Mouse (Mus musculus) kidney, embryonic 15.5 days (tissue): ENCODE results near the gene Oas1e. TPM values are rescaled to one million over a fixed set of nuclear protein-coding genes. Genes with fewer than 3 reads are reported as not detected.
"Not testable (repeated sequence)": the region's sequence is repeated elsewhere in the genome, so short reads cannot be mapped to it uniquely, and the experiment has no call there.

Experiments used
- ATAC-seq: fragments of 200-750 bp; cut with Nextera tagmentation; replicated peaks from 2 replicates; pipeline ENCODE4 v1.8.0; 2017; ENCODE audit warnings: moderate TSS enrichment; ENCODE audit not compliant: low FRiP score
- H3K27ac ChIP-seq: fragments of 300-500 bp; sonication (generic); 2 replicates; pipeline ENCODE4 v1.5.1; 2015; ENCODE audit warnings: mild to moderate bottlenecking, inconsistent platforms
- H3K27me3 ChIP-seq: fragments of 300-500 bp; sonication (generic); 2 replicates; pipeline ENCODE4 v1.6.1; 2015; ENCODE audit warnings: inconsistent platforms
- H3K36me3 ChIP-seq: fragments of 300-500 bp; sonication (generic); 2 replicates; pipeline ENCODE4 v1.6.1; 2015; ENCODE audit warnings: inconsistent platforms
- H3K4me1 ChIP-seq: fragments of 300-500 bp; sonication (generic); 2 replicates; pipeline ENCODE4 v1.6.1; 2015; ENCODE audit warnings: inconsistent platforms
- H3K4me2 ChIP-seq: fragments of 300-500 bp; sonication (generic); 2 replicates; pipeline ENCODE4 v1.6.1; 2015; ENCODE audit warnings: moderate library complexity, mild to moderate bottlenecking, inconsistent platforms
- H3K4me3 ChIP-seq: fragments of 300-500 bp; sonication (generic); replicated peaks from 2 replicates; pipeline ENCODE4 v1.5.1; 2015; ENCODE audit warnings: mild to moderate bottlenecking, inconsistent platforms
- H3K9ac ChIP-seq: fragments of 300-500 bp; sonication (generic); 2 replicates; pipeline ENCODE4 v1.6.1; 2015; ENCODE audit warnings: mild to moderate bottlenecking, inconsistent platforms
- H3K9me3 ChIP-seq: fragments of 300-500 bp; sonication (generic); replicated peaks from 2 replicates; pipeline ENCODE4 v1.6.1; 2016; ENCODE audit warnings: inconsistent platforms
- WGBS: fragments of 180-500 bp; shearing (Covaris S2); methylation state at CpG from one replicate; pipeline ENCODE4 v1.1.7; 2015; ENCODE audit warnings: mixed read lengths; 5-methylcytosine and 5-hydroxymethylcytosine counted together
- polyA plus RNA-seq: library from polyadenylated mRNA; unstranded; fragments of >200 nt; fragmentation: Nextera tagmentation; extraction: Ambion mirVana; gene quantifications from 2 replicates; pipeline ENCODE4 v1.2.1, GENCODE M21; 2015

Gene Oas1e
- polyA plus RNA-seq, 1 experiment from 2014 or later: not detected

- 80% methylated on average over 2 of the region's 2 CpGs for WGBS
- Histone ChIP-seq H3K4me1 (no peaks in the 10 kb centered on the region), H3K4me2 (no peak overlapping the region), H3K36me3 (no peaks in the 10 kb centered on the region), H3K27ac (no peak overlapping the region), H3K9ac (no peak overlapping the region), H3K4me3 (no peak overlapping the region), H3K27me3 (no peaks in the 10 kb centered on the region), H3K9me3 (no peaks in the 10 kb centered on the region)
- no peak for ATAC-seq
These were observed 8.3 kb upstream of the Oas1e start for GRCm38 (mm10) chr5:120803596-120803995.

- H3K27ac ChIP-seq, H3K27me3 ChIP-seq, H3K36me3 ChIP-seq, H3K9me3 ChIP-seq, H3K4me1 ChIP-seq, ATAC-seq, H3K9ac ChIP-seq, H3K4me3 ChIP-seq, H3K4me2 ChIP-seq: not testable (repeated sequence)
- 84% methylated on average over 2 of the region's 2 CpGs for WGBS
These were observed 3.6 kb upstream of the Oas1e start for GRCm38 (mm10) chr5:120798943-120799342.

GRCm38 (mm10) chr5:120798147-120798546 is 2.8 kb upstream of the Oas1e start:
- 80% methylated on average over 5 of the region's 5 CpGs for WGBS
- H3K4me3 ChIP-seq, H3K4me1 ChIP-seq, H3K36me3 ChIP-seq, H3K4me2 ChIP-seq, ATAC-seq, H3K27me3 ChIP-seq, H3K9ac ChIP-seq, H3K27ac ChIP-seq, H3K9me3 ChIP-seq: not testable (repeated sequence)

GRCm38 (mm10) chr5:120793043-120793442 is 2.3 kb downstream of the Oas1e start:
- no peaks in the 10 kb centered on the region for H3K27me3 ChIP-seq
- no peak for ATAC-seq
- no peak overlapping the region for H3K9ac ChIP-seq
- no peaks in the 10 kb centered on the region for H3K4me1 ChIP-seq
- no peaks in the 10 kb centered on the region for H3K9me3 ChIP-seq
- H3K4me3 ChIP-seq: no peak overlapping the region
- no peak overlapping the region for H3K27ac ChIP-seq
- 23% methylated on average over 2 of the region's 2 CpGs for WGBS
- H3K36me3 ChIP-seq: no peaks in the 10 kb centered on the region
- no peak overlapping the region for H3K4me2 ChIP-seq

- Histone ChIP-seq H3K27me3 (no peaks in the 10 kb centered on the region), H3K4me2 (no peak overlapping the region), H3K9me3 (no peaks in the 10 kb centered on the region), H3K4me1 (no peaks in the 10 kb centered on the region), H3K4me3 (no peak overlapping the region), H3K36me3 (no peaks in the 10 kb centered on the region), H3K9ac (no peak overlapping the region), H3K27ac (no peak overlapping the region)
- no peak for ATAC-seq
- WGBS: 76% methylated on average over 3 of the region's 3 CpGs
These were observed 8.3 kb downstream of the Oas1e start for GRCm38 (mm10) chr5:120787042-120787441.

- Histone ChIP-seq H3K9ac (no peak overlapping the region), H3K9me3 (no peaks in the 10 kb centered on the region), H3K36me3 (no peaks in the 10 kb centered on the region), H3K27me3 (no peaks in the 10 kb centered on the region), H3K27ac (no peak overlapping the region), H3K4me1 (no peaks in the 10 kb centered on the region), H3K4me3 (no peak overlapping the region), H3K4me2 (no peak overlapping the region)
- no peak for ATAC-seq
- 81% methylated on average over 2 of the region's 2 CpGs for WGBS
These were observed 12.9 kb downstream of the Oas1e start for GRCm38 (mm10) chr5:120782446-120782845.

GRCm38 (mm10) chr5:120781646-120782045 is 13.7 kb downstream of the Oas1e start:
- Histone ChIP-seq H3K9me3 (no peaks in the 10 kb centered on the region), H3K4me1 (no peaks in the 10 kb centered on the region), H3K27ac (no peak overlapping the region), H3K27me3 (no peaks in the 10 kb centered on the region), H3K4me2 (no peak overlapping the region), H3K4me3 (no peak overlapping the region), H3K9ac (no peak overlapping the region), H3K36me3 (no peaks in the 10 kb centered on the region)
- no peak for ATAC-seq
- WGBS: 100% methylated on average over 1 of the region's 1 CpGs

GRCm38 (mm10) chr5:120779922-120780321 is 15.4 kb downstream of the Oas1e start:
- no peaks in the 10 kb centered on the region for H3K9me3 ChIP-seq
- H3K4me2 ChIP-seq: no peak overlapping the region
- ATAC-seq: no peak
- H3K4me3 ChIP-seq: no peak overlapping the region
- H3K36me3 ChIP-seq: no peaks in the 10 kb centered on the region
- no peaks in the 10 kb centered on the region for H3K27me3 ChIP-seq
- H3K4me1 ChIP-seq: 0 out of 2 replicates have a peak, but pooled peaks cover 2% of the 10 kb centered on the region
- no peak overlapping the region for H3K9ac ChIP-seq
- 54% methylated on average over 3 of the region's 3 CpGs for WGBS
- H3K27ac ChIP-seq: no peak overlapping the region

GRCm38 (mm10) chr5:120778941-120779340 is 16.4 kb downstream of the Oas1e start:
- no peak overlapping the region for H3K9ac ChIP-seq
- ATAC-seq: no peak
- no peak overlapping the region for H3K27ac ChIP-seq
- no peak overlapping the region for H3K4me3 ChIP-seq
- H3K36me3 ChIP-seq: no peaks in the 10 kb centered on the region
- H3K4me2 ChIP-seq: no peak overlapping the region
- 69% methylated on average over 2 of the region's 2 CpGs for WGBS
- H3K9me3 ChIP-seq: no peaks in the 10 kb centered on the region
- 0 out of 2 replicates have a peak, but pooled peaks cover 2% of the 10 kb centered on the region for H3K4me1 ChIP-seq
- no peaks in the 10 kb centered on the region for H3K27me3 ChIP-seq

- Histone ChIP-seq H3K27me3 (no peaks in the 10 kb centered on the region), H3K4me1 (0 out of 2 replicates have a peak, but pooled peaks cover 2% of the 10 kb centered on the region), H3K9me3 (no peaks in the 10 kb centered on the region), H3K9ac (no peak within 1 kb of the TSS), H3K4me2 (no peak within 1 kb of the TSS), H3K4me3 (no peak within 1 kb of the TSS), H3K36me3 (no peaks in the 10 kb centered on the region), H3K27ac (no peak within 1 kb of the TSS)
- 75% methylated on average over 9 of the region's 9 CpGs for WGBS
- no peak for ATAC-seq
These were observed 17.9 kb downstream of the Oas1e start, which contains the start of gene Oas3 for GRCm38 (mm10) chr5:120777478-120777877. TSS of gene Oas3 (minus strand) at chr5:120777661.

GRCm38 (mm10) chr5:120776801-120777200 is 18.5 kb downstream of the Oas1e start:
- Histone ChIP-seq H3K4me3 (no peak overlapping the region), H3K36me3 (no peaks in the 10 kb centered on the region), H3K27ac (no peak overlapping the region), H3K4me1 (0 out of 2 replicates have a peak, but pooled peaks cover 2% of the 10 kb centered on the region), H3K9me3 (no peaks in the 10 kb centered on the region), H3K27me3 (no peaks in the 10 kb centered on the region), H3K9ac (no peak overlapping the region), H3K4me2 (no peak overlapping the region)
- ATAC-seq: no peak
- WGBS: 80% methylated on average over 5 of the region's 5 CpGs

GRCm38 (mm10) chr5:120775287-120775985 is 19.9 kb downstream of the Oas1e start:
- Histone ChIP-seq H3K4me1 (0 out of 2 replicates have a peak, but pooled peaks cover 2% of the 10 kb centered on the region), H3K4me3 (no peak overlapping the region), H3K27ac (no peak overlapping the region), H3K27me3 (no peaks in the 10 kb centered on the region), H3K36me3 (no peaks in the 10 kb centered on the region), H3K9ac (no peak overlapping the region), H3K9me3 (no peaks in the 10 kb centered on the region), H3K4me2 (no peak overlapping the region)
- no peak for ATAC-seq
- WGBS: 84% methylated on average over 14 of the region's 14 CpGs

- H3K9ac ChIP-seq: no peak overlapping the region
- no peaks in the 10 kb centered on the region for H3K36me3 ChIP-seq
- no peaks in the 10 kb centered on the region for H3K4me1 ChIP-seq
- no peak for ATAC-seq
- no peak overlapping the region for H3K4me3 ChIP-seq
- 74% methylated on average over 3 of the region's 3 CpGs for WGBS
- no peaks in the 10 kb centered on the region for H3K27me3 ChIP-seq
- no peak overlapping the region for H3K27ac ChIP-seq
- H3K4me2 ChIP-seq: no peak overlapping the region
- no peaks in the 10 kb centered on the region for H3K9me3 ChIP-seq
These were observed 25.9 kb downstream of the Oas1e start for GRCm38 (mm10) chr5:120769396-120769795.
